Mouse (Mus musculus) lung, postnatal 25 days (tissue): ENCODE results near the gene Gfpt1.

Source experiments
- DNase-seq: peaks from one replicate; pipeline ENCODE4 v3.0.0; 2022; ENCODE audit warnings: low spot score

Gene Gfpt1

DNA sequence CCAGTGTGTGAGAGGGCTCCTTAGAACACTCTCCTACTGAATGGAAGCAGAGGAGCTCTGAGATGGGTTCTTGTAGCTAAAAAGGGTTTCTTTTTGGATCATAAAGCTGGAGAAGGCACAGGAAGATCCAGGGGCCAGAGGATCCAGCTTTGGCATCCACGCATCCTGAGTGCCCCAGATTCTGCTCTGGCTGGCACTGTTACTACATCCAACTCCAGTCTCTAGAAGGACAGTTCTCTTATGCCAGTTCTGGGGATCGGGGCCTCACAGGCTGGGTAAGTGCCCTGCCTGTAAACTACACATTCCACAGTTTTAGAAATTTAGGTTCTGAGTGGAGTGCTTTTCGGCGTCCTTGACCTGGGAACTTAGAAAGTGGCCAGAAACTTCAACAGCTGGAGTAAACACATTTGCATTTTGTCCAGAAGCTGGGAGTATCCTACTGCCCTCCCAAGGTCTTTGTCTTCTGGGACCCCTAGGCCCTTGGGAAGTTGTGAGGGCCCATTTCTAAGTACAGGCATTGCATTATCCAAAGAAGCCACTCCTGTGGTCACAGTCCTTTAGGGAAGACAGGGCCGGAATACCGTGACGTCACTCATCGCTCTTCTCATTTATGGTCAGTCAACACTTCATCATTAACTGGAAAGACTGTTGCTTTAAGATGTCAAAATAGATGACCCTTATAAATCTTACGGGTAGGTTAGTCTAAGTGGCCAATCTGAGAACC is 57.8 kb downstream of the Gfpt1 start:
- DNase-seq = peak; percentile 12

DNA sequence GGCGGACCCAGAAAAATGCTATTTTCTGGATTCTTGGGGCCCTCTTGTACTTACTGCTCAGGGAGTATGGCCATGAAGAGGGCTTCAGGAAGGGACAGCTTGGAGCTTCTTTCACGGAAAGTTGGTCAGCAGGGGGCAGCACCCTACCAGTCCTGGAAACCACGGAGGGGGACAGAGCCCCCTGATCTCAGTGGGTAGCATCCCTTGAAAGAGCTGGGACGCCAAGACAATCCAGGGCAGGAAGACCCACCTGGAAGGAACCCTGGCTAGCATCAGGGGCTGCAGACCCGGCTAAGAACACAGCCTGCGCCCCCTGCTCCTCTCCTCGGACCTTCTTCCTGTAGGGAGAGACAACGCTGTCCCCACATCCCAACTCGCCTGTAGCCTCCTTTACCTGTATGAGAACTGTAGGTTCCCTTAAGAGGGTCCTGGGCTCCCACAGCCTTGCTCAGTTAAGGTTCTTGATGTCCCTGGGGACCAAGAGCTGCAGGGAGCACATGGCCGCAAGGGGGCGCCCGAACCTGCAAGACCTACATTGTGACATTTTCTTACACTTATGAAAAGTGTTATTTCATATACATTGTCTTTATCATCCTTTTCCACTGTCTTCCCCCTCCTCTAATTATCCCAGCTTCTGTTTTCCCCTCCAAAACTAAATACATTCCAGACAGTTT is 58.8 kb downstream of the Gfpt1 start:
- DNase-seq = peak; percentile 86

DNA sequence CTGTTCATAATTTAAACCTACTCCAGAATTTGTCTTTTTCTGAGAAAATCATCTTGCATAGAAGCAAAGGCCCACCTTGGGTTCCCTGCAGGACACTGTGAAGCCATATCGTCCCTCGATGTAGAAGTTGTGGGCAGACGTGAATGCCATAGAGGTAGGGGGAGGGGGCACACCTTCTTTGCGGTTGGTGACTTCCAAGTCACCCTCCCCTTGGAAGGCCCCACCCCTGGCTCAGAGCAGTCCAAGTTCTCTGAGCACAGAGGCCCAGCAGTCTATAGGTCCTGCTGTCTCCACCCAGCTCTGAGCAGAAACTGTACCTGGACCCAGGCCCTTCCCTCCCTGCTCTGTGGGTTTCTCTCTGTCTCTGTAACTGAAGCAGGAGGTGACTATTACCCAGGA is 59.3 kb downstream of the Gfpt1 start:
- DNase-seq = no peak

DNA sequence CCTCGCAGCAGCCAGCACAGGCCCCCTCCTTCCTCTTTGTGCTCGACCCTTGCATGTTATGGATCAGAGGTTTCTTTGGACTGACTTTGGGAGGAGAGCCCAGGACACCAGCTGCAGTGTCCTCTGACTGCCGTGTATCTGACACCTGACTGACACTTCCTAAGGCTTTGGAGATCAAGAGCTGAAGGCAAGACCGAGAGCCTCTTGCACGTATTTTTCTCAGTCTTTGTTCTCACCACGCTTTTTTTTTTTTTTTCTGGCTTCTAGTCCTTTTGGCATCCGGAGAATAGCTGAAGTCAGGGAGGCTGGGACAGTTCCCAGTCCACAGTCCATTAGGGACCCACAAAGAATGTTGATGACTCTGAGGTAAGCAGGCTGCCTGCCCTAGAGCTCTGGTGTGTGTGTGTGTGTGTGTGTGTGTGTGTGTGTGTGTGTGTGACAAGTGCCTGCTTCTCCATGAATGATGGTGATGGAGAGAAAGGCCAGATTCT is 59.8 kb downstream of the Gfpt1 start:
- DNase-seq = no peak

DNA sequence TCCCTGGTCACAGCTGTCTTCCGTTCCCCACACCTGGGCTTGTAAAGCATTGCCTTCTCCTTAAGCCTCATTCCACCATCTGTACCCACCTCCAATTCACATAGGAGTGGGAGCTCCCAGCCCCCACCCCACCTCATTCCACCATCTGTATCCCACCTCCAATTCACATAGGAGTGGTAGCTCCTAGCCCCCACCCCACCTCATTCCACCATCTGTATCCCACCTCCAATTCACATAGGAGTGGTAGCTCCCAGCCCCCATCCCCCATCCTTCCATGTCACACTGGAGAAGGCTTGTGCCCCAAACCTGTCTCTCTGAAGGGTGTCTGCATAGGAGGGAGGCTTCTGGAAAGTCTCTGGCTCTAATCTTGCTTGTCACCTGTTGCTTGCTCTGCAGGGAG is 60.7 kb downstream of the Gfpt1 start:
- DNase-seq = no peak

DNA sequence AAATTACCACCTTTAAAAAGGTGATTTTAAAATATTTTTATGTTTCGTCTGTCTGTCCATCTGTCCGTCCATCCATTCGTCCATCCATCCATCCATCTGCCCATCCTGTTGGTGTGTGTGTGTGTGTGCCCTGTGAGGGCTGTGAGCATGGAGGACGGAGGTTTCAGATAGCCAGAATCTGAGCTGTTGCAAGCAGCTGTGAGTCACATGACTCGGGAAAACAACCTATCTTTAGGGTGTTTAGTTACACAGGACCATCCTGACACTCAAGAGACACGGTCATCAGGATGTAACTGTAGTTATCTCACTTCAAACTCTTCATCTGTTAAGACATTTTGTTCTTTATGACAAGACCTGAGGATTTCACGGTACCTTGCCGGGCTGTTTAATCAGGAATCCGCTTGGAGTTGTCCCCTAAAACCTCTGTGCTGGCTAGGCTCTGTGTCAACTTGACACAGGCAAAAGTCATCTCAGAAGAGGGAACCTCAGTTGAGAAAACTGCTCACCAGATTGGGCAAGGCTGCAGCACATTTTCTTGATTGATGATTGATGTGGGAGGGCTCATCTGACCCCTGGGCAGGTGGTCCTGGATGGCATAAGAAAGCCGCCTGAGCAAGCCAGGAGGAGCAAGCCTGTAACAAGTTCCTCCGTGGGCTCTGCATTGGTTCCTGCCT is 61.6 kb downstream of the Gfpt1 start, which contains the start of gene D6Ertd527e:
Gene D6Ertd527e (plus strand): TSS at position 624 of the 674 bp plus-strand sequence.
- DNase-seq = no peak

DNA sequence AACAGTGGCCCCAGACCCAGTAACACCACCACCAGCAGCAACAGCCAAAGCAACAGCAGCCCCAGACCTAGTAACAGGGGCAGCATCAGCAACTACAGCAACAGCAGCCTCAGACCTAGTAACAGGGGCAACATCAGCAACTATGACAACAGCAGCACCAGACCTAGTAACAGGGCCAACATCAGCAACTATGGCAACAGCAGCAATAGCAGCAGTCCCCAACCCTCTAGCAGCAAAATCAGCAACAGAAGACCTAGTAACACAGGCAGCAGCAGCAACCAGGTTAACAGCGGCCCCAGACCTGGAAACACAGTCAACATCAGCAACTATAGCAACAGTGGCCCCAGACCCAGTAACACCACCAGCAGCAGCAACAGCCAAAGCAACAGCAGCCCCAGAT is 68.8 kb downstream of the Gfpt1 start:
- no peak for DNase-seq

DNA sequence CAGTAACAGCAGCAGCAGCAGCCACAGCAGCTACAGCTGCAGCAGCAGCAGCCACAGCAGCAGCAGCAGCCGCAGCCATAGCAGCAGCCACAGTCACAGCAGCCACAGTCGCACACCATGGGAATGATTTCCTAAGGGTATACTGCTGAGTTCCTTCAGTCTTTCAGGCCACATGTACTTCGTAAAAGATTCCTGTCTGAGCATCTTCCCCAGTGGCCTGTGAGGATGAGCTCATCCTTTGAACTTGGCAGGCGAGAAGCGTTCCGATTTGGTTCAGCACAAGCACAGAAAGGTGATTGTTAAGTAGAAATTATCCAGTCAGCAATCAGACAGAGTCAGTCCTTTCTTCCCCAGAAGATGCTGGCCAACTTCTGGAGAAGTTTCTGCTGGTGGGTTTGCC is 69.5 kb downstream of the Gfpt1 start:
- no peak for DNase-seq

DNA sequence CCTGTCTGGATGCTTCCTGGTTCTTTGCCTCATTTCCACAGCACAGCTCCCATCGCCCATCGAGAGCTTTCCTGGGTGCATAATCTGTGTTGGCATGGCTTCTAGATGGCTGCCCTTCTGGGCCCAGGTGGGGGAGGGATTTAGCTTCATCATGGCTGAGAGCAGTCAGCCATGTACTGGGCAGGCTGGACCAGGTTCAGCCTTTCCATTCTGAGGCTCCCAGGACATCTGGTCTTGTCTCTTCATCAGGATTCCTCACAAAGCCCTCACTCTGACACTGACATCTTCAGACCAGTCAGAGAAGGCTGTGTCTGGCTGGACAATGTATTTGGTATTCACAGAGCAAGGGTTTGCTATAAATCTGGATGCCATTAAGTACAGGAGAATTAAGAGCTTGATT is 73.3 kb downstream of the Gfpt1 start:
- no peak for DNase-seq

DNA sequence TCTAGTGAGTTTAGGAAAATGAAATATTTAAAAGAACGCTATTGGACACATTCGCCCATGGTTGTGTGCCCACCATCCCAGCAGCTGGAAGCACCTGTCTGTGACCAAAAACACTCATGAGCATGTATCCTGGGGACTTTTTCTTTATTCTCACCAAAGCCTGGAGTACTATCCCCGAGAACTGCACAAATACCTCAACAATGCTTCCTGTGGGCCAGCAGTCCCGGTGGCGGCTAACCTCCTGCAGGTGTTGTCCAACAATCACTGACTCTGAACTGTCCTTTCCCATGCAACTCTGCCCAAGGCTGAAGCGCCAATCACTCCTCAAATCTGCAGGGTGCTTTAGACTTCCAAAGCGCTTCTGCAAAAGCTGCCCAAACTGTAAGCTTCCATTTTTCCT is 74.0 kb downstream of the Gfpt1 start:
- DNase-seq = no peak

DNA sequence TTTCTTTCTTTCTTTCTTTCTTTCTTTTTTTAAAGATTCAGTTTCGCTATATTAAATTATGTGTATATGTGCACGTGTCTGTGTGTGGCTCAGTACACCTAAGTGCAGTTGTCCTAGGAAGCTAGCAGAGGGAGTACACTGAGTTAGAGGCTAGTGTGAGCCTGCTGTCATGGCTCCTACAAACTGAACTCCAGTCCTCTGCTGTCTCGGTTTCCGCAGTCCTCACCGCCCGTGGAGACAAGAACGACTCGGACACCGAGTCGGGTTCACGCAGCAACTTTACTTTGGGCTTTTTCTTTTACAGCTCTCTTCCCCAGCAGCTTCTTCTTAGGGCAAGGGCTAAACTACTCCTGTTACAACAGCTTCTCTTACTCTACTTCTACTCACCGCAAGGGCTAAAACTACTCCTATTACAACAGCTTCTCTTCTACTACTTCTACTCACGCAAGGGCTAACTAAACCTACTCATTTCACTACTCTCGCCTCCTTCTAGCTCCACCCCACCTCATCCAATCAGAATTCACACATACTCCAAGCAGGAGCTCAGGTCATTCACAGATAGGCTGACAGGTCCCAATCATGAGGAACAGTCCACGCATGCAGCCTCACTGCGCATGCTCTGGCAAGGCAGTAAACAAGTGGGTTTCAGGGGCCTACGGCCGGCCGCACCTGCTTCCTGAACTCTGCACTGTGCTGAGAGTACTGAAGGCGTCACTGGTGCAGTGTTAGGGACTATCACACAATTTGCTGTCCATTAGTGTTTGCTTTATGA is 76.6 kb downstream of the Gfpt1 start:
- peak; percentile 59 for DNase-seq

DNA sequence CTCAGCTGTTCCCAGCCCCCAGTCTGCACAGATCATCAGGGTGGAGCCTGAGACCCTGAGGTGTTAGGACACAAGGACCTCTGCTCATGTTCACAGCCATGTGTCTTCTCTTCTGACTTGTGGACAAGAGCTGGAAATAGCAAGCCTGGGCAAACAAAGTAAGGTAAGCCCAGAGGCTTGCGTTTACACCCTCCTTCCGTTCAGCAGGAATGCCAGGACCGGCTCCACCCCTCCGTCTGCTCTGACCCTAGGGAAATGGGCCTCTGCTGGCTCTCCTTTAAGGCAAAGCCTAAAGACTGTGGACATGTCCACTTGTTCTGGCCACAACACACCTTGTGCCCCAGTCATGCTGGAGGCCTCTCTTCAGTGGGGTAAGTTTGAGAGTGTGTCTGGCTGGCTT is 77.3 kb downstream of the Gfpt1 start:
- DNase-seq = no peak

DNA sequence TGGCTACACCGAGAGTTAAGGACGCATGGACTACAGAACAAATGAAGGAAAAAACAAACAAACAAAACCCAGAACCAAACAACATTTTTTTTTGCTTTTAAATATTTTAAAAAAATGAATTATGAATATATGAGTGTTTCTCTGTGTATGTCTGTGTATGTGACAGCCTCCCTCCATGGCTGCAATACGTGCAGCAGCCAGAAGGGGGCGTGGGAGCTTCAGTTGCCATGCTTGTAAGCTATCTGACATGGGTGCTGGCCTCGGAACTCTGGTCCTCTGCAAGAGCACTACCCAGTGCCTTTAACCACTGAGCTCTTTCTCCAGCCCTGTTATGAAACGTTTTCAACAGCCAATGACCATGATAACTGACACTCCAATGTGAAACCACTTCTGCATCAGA is 78.0 kb downstream of the Gfpt1 start:
- DNase-seq = no peak

DNA sequence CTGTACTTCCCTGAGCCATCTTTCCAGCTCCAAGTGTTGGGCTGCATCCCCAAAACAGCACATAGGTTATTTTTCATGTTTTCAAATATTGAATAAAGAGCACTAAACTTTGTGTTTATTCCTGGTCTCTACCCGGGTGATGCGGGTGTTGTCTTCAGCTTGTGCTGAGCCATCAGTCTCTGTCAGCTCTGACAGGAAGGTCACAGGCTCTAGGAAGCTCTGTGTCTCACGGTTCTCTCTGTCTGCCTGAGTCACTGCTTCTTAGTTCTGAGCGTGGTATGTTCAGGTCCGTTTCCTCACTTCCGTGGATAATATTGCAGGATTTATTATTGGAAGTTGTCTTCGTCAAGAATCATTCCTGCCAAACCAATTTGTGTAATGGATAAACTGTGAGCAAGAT is 79.3 kb downstream of the Gfpt1 start:
- DNase-seq = no peak

DNA sequence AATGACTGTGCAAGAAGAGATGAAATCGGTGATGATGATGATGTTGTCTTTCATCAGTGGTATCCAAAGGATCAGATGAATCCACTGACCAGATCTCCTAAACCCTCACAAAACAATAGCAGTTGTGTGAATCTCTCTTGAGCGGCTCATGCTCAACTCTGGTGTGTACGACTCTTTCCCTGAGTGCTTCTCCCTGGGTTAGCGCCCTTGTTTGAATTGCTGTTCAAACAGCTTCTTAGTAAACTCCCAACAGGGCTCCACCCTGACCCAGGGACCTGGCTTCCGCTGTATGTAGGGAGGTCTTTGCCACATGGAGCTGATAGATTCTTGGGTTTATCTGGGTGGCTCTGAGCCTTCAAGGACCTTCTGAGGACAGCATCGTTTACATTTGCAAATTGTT is 80.8 kb downstream of the Gfpt1 start:
- DNase-seq = no peak

DNA sequence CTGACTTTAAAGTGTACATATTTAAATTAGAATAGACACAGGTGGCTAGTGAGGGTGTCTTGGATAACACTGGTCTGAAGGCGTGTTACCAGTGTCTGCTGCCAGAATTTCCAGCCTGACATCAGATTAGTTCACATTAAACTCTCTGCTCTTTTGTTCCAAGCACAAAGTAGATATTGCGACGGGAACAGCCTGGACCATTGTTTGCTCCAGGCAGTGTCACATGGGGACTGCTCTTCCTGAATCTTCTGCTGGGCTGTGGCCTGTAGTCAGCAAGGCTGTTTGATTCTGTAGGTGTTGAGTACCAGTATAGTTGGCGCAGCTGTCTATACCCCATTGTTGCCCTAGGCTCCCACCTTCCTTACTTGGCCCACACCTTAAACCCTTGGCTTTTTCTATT is 81.3 kb downstream of the Gfpt1 start:
- no peak for DNase-seq

DNA sequence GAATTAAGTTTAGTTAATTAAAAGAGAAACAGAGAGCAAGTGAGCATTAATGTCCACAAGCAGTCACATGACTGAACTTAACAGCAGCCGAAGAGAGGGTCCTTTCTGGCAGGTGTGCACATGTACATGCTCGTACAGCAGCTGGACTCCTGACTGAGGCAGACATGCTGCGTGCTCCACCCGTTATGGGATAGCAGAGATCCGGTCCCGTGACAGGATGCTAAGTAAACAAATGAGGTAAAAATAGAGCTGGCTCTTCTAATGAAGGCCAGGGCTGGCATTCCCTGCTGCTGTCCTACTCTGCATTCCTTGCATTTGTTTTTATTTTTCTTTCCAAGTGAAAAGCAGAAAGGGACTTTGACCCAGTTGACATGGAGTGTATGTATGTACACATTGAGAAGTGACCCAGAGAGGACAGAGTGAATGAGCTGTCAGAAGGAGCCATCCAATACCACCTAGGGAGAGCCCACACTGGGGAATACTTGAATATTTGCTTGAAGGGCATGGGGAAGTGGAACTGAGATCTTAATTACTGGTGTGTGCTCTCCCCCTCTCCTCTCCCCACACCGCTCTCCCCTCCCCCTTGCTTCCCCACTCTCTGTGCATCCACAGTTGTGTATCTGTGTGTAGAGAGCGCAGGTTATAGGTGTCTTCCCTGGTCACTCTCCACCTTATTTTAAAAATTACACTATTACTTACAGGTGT is 84.6 kb downstream of the Gfpt1 start:
- DNase-seq = peak; percentile 59

DNA sequence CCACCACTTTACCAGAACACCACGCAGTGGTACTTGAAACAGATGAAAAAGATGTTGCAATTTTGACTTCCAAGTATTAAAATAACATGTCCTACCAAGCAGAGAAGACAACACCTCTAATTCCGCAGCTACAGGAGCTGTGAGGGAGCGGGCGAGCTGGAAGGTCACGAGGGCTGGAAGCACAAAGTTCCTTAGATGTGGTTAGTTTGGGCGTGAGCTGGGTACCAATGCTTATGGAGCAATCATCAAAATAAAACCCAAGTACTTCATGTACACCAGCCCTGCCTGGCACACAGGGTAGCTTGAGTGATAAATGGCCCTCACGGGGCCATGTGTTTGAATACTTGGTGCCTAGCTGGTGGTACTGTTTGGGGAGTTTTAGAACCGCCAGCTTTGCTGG is 87.2 kb downstream of the Gfpt1 start:
- no peak for DNase-seq

DNA sequence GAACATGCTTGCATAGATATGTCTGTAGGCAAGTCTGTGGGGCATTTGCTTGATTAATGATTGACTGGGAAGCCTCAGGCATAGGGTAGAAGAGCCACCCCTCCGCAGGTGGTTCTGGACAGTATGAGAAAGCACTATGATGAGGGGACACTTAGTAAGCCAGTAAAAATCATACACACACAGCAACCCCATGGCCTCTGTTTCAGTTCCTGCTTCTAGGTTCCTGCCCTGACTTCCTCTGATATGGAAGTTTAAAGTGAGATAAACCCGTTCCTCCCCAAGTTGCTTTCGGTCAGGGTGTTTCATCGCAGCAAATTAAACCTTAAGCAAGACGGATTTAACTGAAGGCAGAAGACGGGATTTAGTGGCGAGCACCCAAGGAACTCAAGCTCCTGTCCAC is 88.0 kb downstream of the Gfpt1 start:
- DNase-seq = no peak

DNA sequence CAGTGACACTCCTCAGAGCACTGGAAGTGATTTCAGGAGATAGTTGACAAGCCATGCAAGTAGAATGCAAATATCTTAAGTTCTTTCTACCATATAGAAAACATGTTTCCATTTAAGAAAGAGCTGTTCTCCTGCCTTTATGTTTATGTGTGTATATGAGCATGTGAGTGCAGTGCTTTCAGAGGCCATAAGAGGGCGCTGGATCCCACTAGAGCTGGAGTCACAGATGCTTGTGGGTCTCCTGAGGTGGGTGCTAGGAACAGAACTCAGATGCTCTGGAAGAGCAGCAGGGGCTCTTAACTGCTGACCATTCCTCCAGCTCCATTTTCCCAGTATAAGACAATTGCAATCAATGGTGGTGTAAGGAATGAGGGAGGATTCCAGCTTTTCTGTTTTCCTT is 88.4 kb downstream of the Gfpt1 start:
- DNase-seq = no peak

DNA sequence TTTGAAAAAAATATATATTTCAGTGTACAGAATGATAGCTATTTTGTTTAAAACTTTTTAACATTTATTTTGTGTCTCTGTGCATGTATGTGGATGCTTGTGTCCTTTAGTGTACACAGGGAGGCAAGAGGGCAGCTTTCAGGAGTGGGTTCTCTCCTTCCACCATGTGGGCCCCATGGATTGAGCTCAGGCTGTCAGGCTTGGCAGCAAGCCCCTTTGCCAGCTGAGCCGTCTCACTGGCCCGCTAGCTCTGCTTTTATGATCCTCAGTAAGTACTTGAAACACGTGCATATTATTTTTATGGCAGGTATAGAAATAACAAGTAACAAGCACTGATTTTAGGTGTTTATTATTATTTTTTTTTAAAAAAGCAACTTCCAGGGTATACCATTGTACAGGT is 90.9 kb downstream of the Gfpt1 start:
- DNase-seq = no peak
